Mouse (Mus musculus): ENCODE measurements around the gene Stat5b. TPM values are rescaled to one million over a fixed set of nuclear protein-coding genes. Genes with fewer than 3 reads are reported as not detected.

The Stat5b gene
- polyA plus RNA-seq, 1 experiment = 30.8 TPM

GRCm38 (mm10) chr11:100844121-100844520, 6.4 kb downstream of the Stat5b start:
- H3K27ac ChIP-seq (ENCODE audit: insufficient read depth, low read depth, low read length) = no peak overlapping the region
- TF ChIP-seq POLR2A (IDR thresholded peaks at IDR 0.05; ENCODE audit: borderline replicate concordance, low read depth, low read length) = no peak
- TF ChIP-seq CTCF (IDR thresholded peaks at IDR 0.05; ENCODE audit: low read depth, low read length) = no peak
- no peak overlapping the region for H3K4me3 ChIP-seq (ENCODE audit: insufficient read depth, low read length)
- H3K4me1 ChIP-seq (ENCODE audit: control insufficient read depth, insufficient read depth, low read length) = peaks cover 30% of the 10 kb centered on the region

DNA sequence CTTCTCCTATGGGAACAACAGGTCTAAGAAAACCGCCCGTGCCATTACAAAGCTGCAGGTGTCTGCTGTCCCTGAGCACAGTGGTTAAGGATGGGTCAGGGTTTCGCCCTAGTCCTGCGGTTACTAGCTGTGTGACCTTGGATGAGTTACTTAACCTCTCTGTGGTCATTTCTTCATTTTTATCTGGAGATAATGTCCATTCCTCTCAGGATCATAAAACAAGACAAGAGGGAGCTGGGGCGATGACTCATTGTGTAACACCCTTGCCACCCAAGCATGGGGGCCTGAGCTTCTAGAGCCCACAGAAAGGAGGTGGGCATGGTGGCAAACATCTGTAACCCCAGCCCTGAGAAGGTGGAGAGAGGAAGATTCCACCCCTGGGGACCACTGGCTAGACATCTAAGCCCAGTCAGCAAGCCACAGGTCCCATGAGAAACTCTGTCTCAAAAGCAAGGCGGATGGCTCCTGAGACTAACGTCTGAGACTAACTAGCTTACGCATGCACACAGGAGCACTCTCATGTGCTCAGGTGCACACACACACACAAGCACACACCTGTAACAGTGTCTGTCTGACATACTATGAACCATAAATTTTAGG, 7.4 kb downstream of the Stat5b start:
- TF ChIP-seq CTCF (IDR thresholded peaks at IDR 0.05; ENCODE audit: low read depth, low read length) (no peak), POLR2A (IDR thresholded peaks at IDR 0.05; ENCODE audit: borderline replicate concordance, low read depth, low read length) (no peak)
- Histone ChIP-seq H3K4me3 (ENCODE audit: insufficient read depth, low read length) (no peak overlapping the region), H3K4me1 (ENCODE audit: control insufficient read depth, insufficient read depth, low read length) (peaks cover 24% of the 10 kb centered on the region), H3K27ac (ENCODE audit: insufficient read depth, low read depth, low read length) (no peak overlapping the region)

DNA sequence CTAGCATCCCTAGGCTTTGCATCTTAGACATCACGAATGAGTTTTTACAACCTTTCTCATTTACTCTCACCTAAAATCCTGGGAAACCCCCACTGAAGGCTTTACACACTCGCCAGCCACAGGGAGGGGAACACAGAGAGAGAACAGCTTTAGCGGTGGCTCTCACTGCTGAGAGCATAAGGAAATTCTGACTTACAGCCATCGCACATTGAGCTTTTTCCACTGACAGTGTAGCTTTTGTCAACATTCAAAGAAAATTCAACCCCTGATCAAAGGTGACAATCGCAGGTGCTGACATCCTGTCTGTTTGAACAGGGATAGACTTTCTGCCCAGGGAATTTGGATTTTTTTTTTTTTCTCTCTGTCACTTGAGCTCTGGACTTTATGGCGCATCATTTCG, 8.5 kb downstream of the Stat5b start:
- no peak overlapping the region for H3K27ac ChIP-seq (ENCODE audit: insufficient read depth, low read depth, low read length)
- peaks cover 21% of the 10 kb centered on the region for H3K4me1 ChIP-seq (ENCODE audit: control insufficient read depth, insufficient read depth, low read length)
- TF ChIP-seq CTCF (IDR thresholded peaks at IDR 0.05; ENCODE audit: low read depth, low read length) (no peak), POLR2A (IDR thresholded peaks at IDR 0.05; ENCODE audit: borderline replicate concordance, low read depth, low read length) (no peak)
- no peak overlapping the region for H3K4me3 ChIP-seq (ENCODE audit: insufficient read depth, low read length)

- Histone ChIP-seq H3K4me1 (ENCODE audit: control insufficient read depth, insufficient read depth, low read length) (peaks cover 13% of the 10 kb centered on the region), H3K27ac (ENCODE audit: insufficient read depth, low read depth, low read length) (peak overlapping the region; percentile 42), H3K4me3 (ENCODE audit: insufficient read depth, low read length) (0 out of 2 replicates have a peak overlapping the region, but pooled peaks have one; percentile 11)
- TF ChIP-seq CTCF (IDR thresholded peaks at IDR 0.05; ENCODE audit: low read depth, low read length) (no peak), POLR2A (IDR thresholded peaks at IDR 0.05; ENCODE audit: borderline replicate concordance, low read depth, low read length) (no peak)
Measured at GRCm38 (mm10) chr11:100840866-100841265, 9.7 kb downstream of the Stat5b start.

GRCm38 (mm10) chr11:100839523-100839922, 11.0 kb downstream of the Stat5b start:
- TF ChIP-seq POLR2A (IDR thresholded peaks at IDR 0.05; ENCODE audit: borderline replicate concordance, low read depth, low read length) (no peak), CTCF (IDR thresholded peaks at IDR 0.05; ENCODE audit: low read depth, low read length) (no peak)
- Histone ChIP-seq H3K27ac (ENCODE audit: insufficient read depth, low read depth, low read length) (no peak overlapping the region), H3K4me1 (ENCODE audit: control insufficient read depth, insufficient read depth, low read length) (peaks cover 12% of the 10 kb centered on the region), H3K4me3 (ENCODE audit: insufficient read depth, low read length) (no peak overlapping the region)

DNA sequence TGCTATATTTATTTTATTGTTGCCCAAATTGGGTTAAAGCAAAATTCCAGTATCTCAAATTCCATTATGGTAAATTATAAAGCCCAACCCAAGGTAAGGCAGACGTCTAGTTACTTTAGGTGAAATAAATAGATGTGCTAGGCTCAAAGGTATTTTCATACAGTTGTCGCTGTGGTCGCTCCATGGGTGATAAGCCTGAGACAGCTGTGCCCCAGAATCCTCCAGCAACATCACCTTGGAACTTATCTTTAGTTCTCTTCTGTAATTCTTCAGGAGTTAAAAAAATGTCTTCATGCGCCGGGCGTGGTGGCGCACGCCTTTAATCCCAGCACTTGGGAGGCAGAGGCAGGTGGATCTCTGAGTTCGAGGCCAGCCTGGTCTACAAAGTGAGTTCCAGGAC, 11.6 kb downstream of the Stat5b start:
- TF ChIP-seq POLR2A (IDR thresholded peaks at IDR 0.05; ENCODE audit: borderline replicate concordance, low read depth, low read length) (no peak), CTCF (IDR thresholded peaks at IDR 0.05; ENCODE audit: low read depth, low read length) (no peak)
- Histone ChIP-seq H3K27ac (ENCODE audit: insufficient read depth, low read depth, low read length) (no peak overlapping the region), H3K4me3 (ENCODE audit: insufficient read depth, low read length) (no peak overlapping the region), H3K4me1 (ENCODE audit: control insufficient read depth, insufficient read depth, low read length) (peaks cover 12% of the 10 kb centered on the region)

DNA sequence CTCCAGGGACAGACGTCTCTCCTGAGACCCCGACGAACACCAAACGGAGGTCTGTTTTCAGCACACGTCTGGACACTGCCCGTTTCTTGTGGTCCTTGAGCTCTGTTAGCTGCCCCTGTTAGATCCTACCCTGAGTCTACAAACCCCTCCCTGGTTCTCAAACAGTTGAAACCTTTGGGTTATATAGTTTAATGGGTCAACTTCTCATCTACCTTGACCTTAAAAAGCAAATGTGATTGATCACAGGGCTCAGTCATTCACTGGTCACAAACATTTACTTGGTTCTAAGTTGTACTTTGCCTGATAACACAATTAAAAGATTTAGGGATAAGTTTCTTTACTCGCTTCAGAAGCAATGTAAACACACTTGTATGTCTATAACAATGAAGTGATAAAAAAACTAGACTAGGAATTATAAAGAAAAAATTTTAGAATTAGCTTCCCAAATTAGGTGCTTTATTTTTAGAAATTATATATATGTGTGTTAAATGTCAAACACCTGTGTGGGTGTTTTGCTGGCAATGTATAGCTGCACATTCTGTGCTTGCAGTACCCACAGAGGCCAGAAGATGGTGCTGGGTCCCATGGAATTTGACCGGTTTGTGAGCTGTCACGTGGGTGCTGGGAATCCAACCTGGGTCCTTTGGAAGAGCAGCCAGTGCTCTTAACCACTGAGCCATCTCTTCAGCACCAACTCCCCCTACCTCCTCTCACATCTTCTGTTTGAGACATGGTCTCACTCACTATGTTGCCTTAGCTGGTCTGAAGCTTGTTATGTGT, 13.4 kb downstream of the Stat5b start:
- peaks cover 12% of the 10 kb centered on the region for H3K4me1 ChIP-seq (ENCODE audit: control insufficient read depth, insufficient read depth, low read length)
- TF ChIP-seq POLR2A (IDR thresholded peaks at IDR 0.05; ENCODE audit: borderline replicate concordance, low read depth, low read length) = no peak
- peak; percentile 47 for TF ChIP-seq CTCF (IDR thresholded peaks at IDR 0.05; ENCODE audit: low read depth, low read length)
- no peak overlapping the region for H3K27ac ChIP-seq (ENCODE audit: insufficient read depth, low read depth, low read length)
- no peak overlapping the region for H3K4me3 ChIP-seq (ENCODE audit: insufficient read depth, low read length)

- H3K27ac ChIP-seq (ENCODE audit: insufficient read depth, low read depth, low read length) = no peak overlapping the region
- no peak overlapping the region for H3K4me3 ChIP-seq (ENCODE audit: insufficient read depth, low read length)
- TF ChIP-seq POLR2A (IDR thresholded peaks at IDR 0.05; ENCODE audit: borderline replicate concordance, low read depth, low read length) (no peak), CTCF (IDR thresholded peaks at IDR 0.05; ENCODE audit: low read depth, low read length) (no peak)
- peaks cover 4% of the 10 kb centered on the region; the same call in 1 of the 2 replicates for H3K4me1 ChIP-seq (ENCODE audit: control insufficient read depth, insufficient read depth, low read length)
Measured at GRCm38 (mm10) chr11:100833466-100833865, 17.1 kb downstream of the Stat5b start.

GRCm38 (mm10) chr11:100831396-100831795, 19.1 kb downstream of the Stat5b start:
- peaks cover 13% of the 10 kb centered on the region for H3K4me1 ChIP-seq (ENCODE audit: control insufficient read depth, insufficient read depth, low read length)
- H3K4me3 ChIP-seq (ENCODE audit: insufficient read depth, low read length) = no peak overlapping the region
- no peak for TF ChIP-seq POLR2A (IDR thresholded peaks at IDR 0.05; ENCODE audit: borderline replicate concordance, low read depth, low read length)
- no peak for TF ChIP-seq CTCF (IDR thresholded peaks at IDR 0.05; ENCODE audit: low read depth, low read length)
- no peak overlapping the region for H3K27ac ChIP-seq (ENCODE audit: insufficient read depth, low read depth, low read length)

DNA sequence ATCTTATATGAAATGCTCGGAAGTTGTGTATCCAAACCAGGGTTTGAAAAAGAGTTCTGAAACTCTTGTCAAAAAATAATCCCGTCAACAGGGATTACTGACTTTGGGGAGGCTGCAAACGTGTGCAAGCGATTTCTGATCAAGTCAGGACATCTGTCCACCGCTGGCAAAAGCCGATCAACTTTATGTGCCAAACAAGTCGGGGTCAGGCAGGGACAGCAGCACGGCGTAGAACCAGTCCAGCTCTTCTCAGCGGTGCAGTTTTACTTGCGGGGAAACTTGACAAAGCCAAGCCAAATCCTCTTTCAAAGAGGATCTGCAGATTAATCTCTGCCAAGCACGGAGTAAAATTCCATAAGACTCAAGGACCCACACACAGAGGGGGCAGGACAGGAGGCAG, 20.8 kb downstream of the Stat5b start:
- Histone ChIP-seq H3K4me1 (ENCODE audit: control insufficient read depth, insufficient read depth, low read length) (peaks cover 30% of the 10 kb centered on the region), H3K27ac (ENCODE audit: insufficient read depth, low read depth, low read length) (no peak overlapping the region)

More for the DNA sequence above, 20.8 kb downstream of the Stat5b start:
- H3K4me3 ChIP-seq (ENCODE audit: insufficient read depth, low read length) = no peak overlapping the region
- no peak for TF ChIP-seq POLR2A (IDR thresholded peaks at IDR 0.05; ENCODE audit: borderline replicate concordance, low read depth, low read length)
